Mouse (Mus musculus): ENCODE measurements around the gene Aamdc. TPM values are rescaled to one million over a fixed set of nuclear protein-coding genes. Genes with fewer than 3 reads are reported as not detected.

Gene Aamdc
- total and polyA plus RNA-seq, 2 experiments from 2014 or later: 20.5 to 78.1 TPM

DNA sequence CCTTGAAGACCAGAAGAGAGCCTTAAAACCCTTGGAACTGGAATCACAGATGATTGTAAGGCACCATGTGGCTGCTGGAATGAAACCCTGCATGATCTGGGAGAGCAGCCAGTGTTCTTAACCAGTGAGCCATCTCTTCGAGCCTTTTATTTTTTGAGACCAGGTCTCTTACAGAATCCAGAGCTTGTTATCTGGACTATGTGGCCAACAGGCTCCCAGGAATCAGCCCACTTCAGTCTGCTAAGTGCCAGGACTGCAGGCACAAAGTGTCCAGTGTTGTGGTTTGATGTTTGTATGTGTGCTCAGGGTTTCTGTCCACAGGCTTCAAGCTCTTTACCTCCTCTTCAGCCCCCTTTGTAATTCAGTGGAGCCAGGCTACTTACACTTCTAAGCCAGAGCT is 64.5 kb downstream of the Aamdc start:
- H3K4me2 ChIP-seq (ENCODE audit: low read depth, low read length): no peak overlapping the region
- H3K9ac ChIP-seq (replicated peaks; ENCODE audit: low read depth, low read length): no peak overlapping the region
- whole genome bisulfite sequencing: 21% methylated on average over 1 of the region's 1 CpGs
- ATAC-seq (ENCODE audit: insufficient read depth, low read depth): peak; percentile 94
- H3K9me3 ChIP-seq (replicated peaks; ENCODE audit: control insufficient read depth, low read length): no peaks in the 10 kb centered on the region
- peak; percentile 76 for DNase-seq (ENCODE audit: low spot score)
- H3K4me1 ChIP-seq (ENCODE audit: control insufficient read depth, insufficient read depth): peaks cover 6% of the 10 kb centered on the region
- H3K4me3 ChIP-seq (ENCODE audit: low read depth, low read length): no peak overlapping the region
- H3K27ac ChIP-seq (ENCODE audit: low read depth): peak overlapping the region; percentile 79
- TF ChIP-seq EP300 (IDR thresholded peaks at IDR 0.05; ENCODE audit: low read depth): no peak
- no peak for TF ChIP-seq CTCF (IDR thresholded peaks at IDR 0.05; ENCODE audit: low read depth)
- H3K27me3 ChIP-seq (ENCODE audit: control insufficient read depth, insufficient read depth, low read length): no peaks in the 10 kb centered on the region
- H3K36me3 ChIP-seq (replicated peaks; ENCODE audit: control insufficient read depth, insufficient read depth, low read length): peaks cover 71% of the 10 kb centered on the region

- peak; percentile 88 for ATAC-seq (ENCODE audit: insufficient read depth, low read depth)
- peaks cover 19% of the 10 kb centered on the region for H3K36me3 ChIP-seq (replicated peaks; ENCODE audit: control insufficient read depth, insufficient read depth, low read length)
- peak overlapping the region; percentile 28; the same call in 1 of the 2 replicates for H3K27ac ChIP-seq (ENCODE audit: low read depth)
Observed at GRCm38 (mm10) chr7:97500555-97501209, 78.6 kb downstream of the Aamdc start.

More at GRCm38 (mm10) chr7:97500555-97501209, 78.6 kb downstream of the Aamdc start:
- H3K4me2 ChIP-seq (ENCODE audit: low read depth, low read length): no peak overlapping the region
- H3K9ac ChIP-seq (replicated peaks; ENCODE audit: low read depth, low read length): no peak overlapping the region
- TF ChIP-seq EP300 (IDR thresholded peaks at IDR 0.05; ENCODE audit: low read depth): peak; percentile 67
- TF ChIP-seq CTCF (IDR thresholded peaks at IDR 0.05; ENCODE audit: low read depth): no peak
- H3K27me3 ChIP-seq (ENCODE audit: control insufficient read depth, insufficient read depth, low read length): no peaks in the 10 kb centered on the region
- WGBS: 29% methylated on average over 5 of the region's 5 CpGs
- DNase-seq (ENCODE audit: low spot score): peak; percentile 40
- 0 out of 2 replicates have a peak, but pooled peaks cover 8% of the 10 kb centered on the region for H3K4me1 ChIP-seq (ENCODE audit: control insufficient read depth, insufficient read depth)
- H3K4me3 ChIP-seq (ENCODE audit: low read depth, low read length): no peak overlapping the region
- H3K9me3 ChIP-seq (replicated peaks; ENCODE audit: control insufficient read depth, low read length): no peaks in the 10 kb centered on the region

Other genes starting within 250 kb of the Aamdc start
- gene Usp35, start 247.5 kb downstream of the Aamdc start, total RNA-seq (2014; rRNA removed; ENCODE audit: low replicate concordance): 1.8 and 5.6 TPM in 2 replicates
- gene Usp35, start 247.5 kb downstream of the Aamdc start, polyA plus RNA-seq (2015; fragmentation: Nextera tagmentation; extraction: Ambion mirVana): 0.30 and 0.36 TPM in 2 replicates
- 0.97 and 3.4 TPM in 2 replicates for gene Kctd21, start 247.2 kb downstream of the Aamdc start, total RNA-seq (2014; rRNA removed; ENCODE audit: low replicate concordance)
- 1.9 and 3.1 TPM in 2 replicates for gene Kctd21, start 247.2 kb downstream of the Aamdc start, polyA plus RNA-seq (2015; fragmentation: Nextera tagmentation; extraction: Ambion mirVana)
- gene Alg8, start 207.9 kb downstream of the Aamdc start, total RNA-seq (2014; rRNA removed; ENCODE audit: low replicate concordance): 9.9 and 20.1 TPM in 2 replicates
- gene Alg8, start 207.9 kb downstream of the Aamdc start, polyA plus RNA-seq (2015; fragmentation: Nextera tagmentation; extraction: Ambion mirVana): 11.3 and 12.9 TPM in 2 replicates
- 797 and 949 TPM in 2 replicates for gene Ndufc2, start 179.5 kb downstream of the Aamdc start, total RNA-seq (2014; rRNA removed; ENCODE audit: low replicate concordance)
- gene Ndufc2, start 179.5 kb downstream of the Aamdc start, polyA plus RNA-seq (2015; fragmentation: Nextera tagmentation; extraction: Ambion mirVana): 1,243 and 1,339 TPM in 2 replicates
- 1.0 and 1.9 TPM in 2 replicates for gene Thrsp, start 161.8 kb downstream of the Aamdc start, total RNA-seq (2014; rRNA removed; ENCODE audit: low replicate concordance)
- gene Thrsp, start 161.8 kb downstream of the Aamdc start, polyA plus RNA-seq (2015; fragmentation: Nextera tagmentation; extraction: Ambion mirVana): 3.9 and 4.3 TPM in 2 replicates
- not detected in 2 replicates for gene Kctd14, start 128.2 kb downstream of the Aamdc start, total RNA-seq (2014; rRNA removed; ENCODE audit: low replicate concordance)
- 0.34 and 0.62 TPM in 2 replicates for gene Kctd14, start 128.2 kb downstream of the Aamdc start, polyA plus RNA-seq (2015; fragmentation: Nextera tagmentation; extraction: Ambion mirVana)
- 29.8 and 35.4 TPM in 2 replicates for gene Ints4, start 98.5 kb downstream of the Aamdc start, total RNA-seq (2014; rRNA removed; ENCODE audit: low replicate concordance)
- gene Ints4, start 98.5 kb downstream of the Aamdc start, polyA plus RNA-seq (2015; fragmentation: Nextera tagmentation; extraction: Ambion mirVana): 28.1 and 28.2 TPM in 2 replicates
- gene Rsf1, start 392 bp upstream of the Aamdc start, total RNA-seq (2014; rRNA removed; ENCODE audit: low replicate concordance): 7.6 and 14.6 TPM in 2 replicates
- gene Rsf1, start 392 bp upstream of the Aamdc start, polyA plus RNA-seq (2015; fragmentation: Nextera tagmentation; extraction: Ambion mirVana): 8.6 and 10.6 TPM in 2 replicates
- 37.1 and 42.0 TPM in 2 replicates for gene Clns1a, start 117.1 kb upstream of the Aamdc start, total RNA-seq (2014; rRNA removed; ENCODE audit: low replicate concordance)
- gene Clns1a, start 117.1 kb upstream of the Aamdc start, polyA plus RNA-seq (2015; fragmentation: Nextera tagmentation; extraction: Ambion mirVana): 60.5 and 63.7 TPM in 2 replicates
- gene Aqp11, start 158.8 kb upstream of the Aamdc start, total RNA-seq (2014; rRNA removed; ENCODE audit: low replicate concordance): 4.8 and 6.2 TPM in 2 replicates
- gene Aqp11, start 158.8 kb upstream of the Aamdc start, polyA plus RNA-seq (2015; fragmentation: Nextera tagmentation; extraction: Ambion mirVana): 2.0 and 2.9 TPM in 2 replicates
- 1.2 and 1.5 TPM in 2 replicates for gene Pak1, start 209.0 kb upstream of the Aamdc start, total RNA-seq (2014; rRNA removed; ENCODE audit: low replicate concordance)
- 0.79 and 0.86 TPM in 2 replicates for gene Pak1, start 209.0 kb upstream of the Aamdc start, polyA plus RNA-seq (2015; fragmentation: Nextera tagmentation; extraction: Ambion mirVana)

All from heart, postnatal 0 days (tissue).